In genomic region chr3:145987268-145987969, GRCm38 (mm10) we compare ENCODE assay signal across 7 mouse cellular contexts. TPM values are rescaled to one million over a fixed set of nuclear protein-coding genes. Genes with fewer than 3 reads are reported as not detected.
DNase-seq lines count a peak whose midpoint lies in the region; ATAC-seq and TF ChIP-seq lines count a peak whose summit lies in the region.

Syde2 (plus strand) TSS chr3:145987870.

- H3K27me3 ChIP-seq in heart, adult 2 months (ENCODE audit: control insufficient read depth, insufficient read depth, low read length) = peaks cover 2% of the 10 kb centered on the region; the same call in 1 of the 2 replicates
- H3K27me3 ChIP-seq in kidney, adult 2 months (replicated peaks; ENCODE audit: control insufficient read depth, insufficient read depth, low read length) = no peaks in the 10 kb centered on the region
- H3K27me3 ChIP-seq in limb, embryonic 11.5 days (ENCODE audit: control insufficient read depth, insufficient read depth, low read length) = peaks cover 8% of the 10 kb centered on the region
- peaks cover 39% of the 10 kb centered on the region for H3K27me3 ChIP-seq in midbrain, embryonic 12.5 days
- no peaks in the 10 kb centered on the region for H3K27me3 ChIP-seq in stomach, embryonic 14.5 days (ENCODE audit: control insufficient read depth, insufficient read depth, low read length)

- peak within 1 kb of the TSS; percentile 92 for H3K4me2 ChIP-seq in limb, embryonic 11.5 days (ENCODE audit: low read depth, severe bottlenecking)
- H3K4me2 ChIP-seq in midbrain, embryonic 12.5 days (replicated peaks) = peak within 1 kb of the TSS; percentile 80
- peak within 1 kb of the TSS; percentile 84 for H3K4me2 ChIP-seq in stomach, embryonic 14.5 days (replicated peaks; ENCODE audit: low read depth, low read length)

- peak; percentile 75 to 76 for DNase-seq in adrenal gland, adult 18-20 months (ENCODE audit: low spot score in 2 of 2)
- DNase-seq in embryo, embryonic 11.5 days (ENCODE audit: low read depth, low spot score) = peak; percentile 70
- DNase-seq in heart, adult 2 months = peak; percentile 87 to 91
- DNase-seq in kidney, adult 2 months = peak; percentile 95
- peak; percentile 88 for DNase-seq in limb, embryonic 11.5 days (ENCODE audit: low spot score)

- H3K27ac ChIP-seq in heart, adult 2 months = peak within 1 kb of the TSS; percentile 87
- peak within 1 kb of the TSS; percentile 86 for H3K27ac ChIP-seq in kidney, adult 2 months (ENCODE audit: insufficient read depth, low read depth, low read length)
- peak within 1 kb of the TSS; percentile 56; the same call in 1 of the 2 replicates for H3K27ac ChIP-seq in limb, embryonic 11.5 days (replicated peaks; ENCODE audit: low read depth, low read length)
- H3K27ac ChIP-seq in midbrain, embryonic 12.5 days (replicated peaks) = no peak within 1 kb of the TSS
- peak within 1 kb of the TSS; percentile 94 for H3K27ac ChIP-seq in stomach, embryonic 14.5 days (ENCODE audit: low read length)

- TF ChIP-seq CTCF in heart, adult 2 months (IDR thresholded peaks at IDR 0.05) = no peak
- no peak for TF ChIP-seq CTCF in kidney, adult 2 months (conservative IDR thresholded peaks at IDR 0.05; ENCODE audit: insufficient read depth, insufficient read length, low read depth, low read length)

- WGBS in heart, adult 2 months = 2% methylated on average over 63 of the region's 65 CpGs
- under 1% methylated on average over 65 of the region's 65 CpGs for WGBS in kidney, adult 2 months
- WGBS in limb, embryonic 11.5 days = under 1% methylated on average over 64 of the region's 65 CpGs
- WGBS in midbrain, embryonic 12.5 days = under 1% methylated on average over 42 of the region's 65 CpGs
- 1% methylated on average over 64 of the region's 65 CpGs for WGBS in stomach, embryonic 14.5 days

- no peaks in the 10 kb centered on the region for H3K36me3 ChIP-seq in heart, adult 2 months (ENCODE audit: control insufficient read depth, insufficient read depth, low read length)
- no peaks in the 10 kb centered on the region for H3K36me3 ChIP-seq in kidney, adult 2 months (ENCODE audit: control insufficient read depth, insufficient read depth, low read length)
- no peaks in the 10 kb centered on the region for H3K36me3 ChIP-seq in limb, embryonic 11.5 days (ENCODE audit: control insufficient read depth, insufficient read depth, low read length)
- H3K36me3 ChIP-seq in midbrain, embryonic 12.5 days = no peaks in the 10 kb centered on the region
- no peaks in the 10 kb centered on the region for H3K36me3 ChIP-seq in stomach, embryonic 14.5 days (ENCODE audit: control insufficient read depth, insufficient read depth, low read length)

- H3K4me1 ChIP-seq in heart, adult 2 months (ENCODE audit: control insufficient read depth, insufficient read depth, low read length) = no peaks in the 10 kb centered on the region
- H3K4me1 ChIP-seq in kidney, adult 2 months (ENCODE audit: control insufficient read depth, insufficient read depth, low read length) = peaks cover 4% of the 10 kb centered on the region; the same call in 1 of the 2 replicates
- H3K4me1 ChIP-seq in limb, embryonic 11.5 days (ENCODE audit: control insufficient read depth, insufficient read depth, low read length) = peaks cover 9% of the 10 kb centered on the region; the same call in 1 of the 2 replicates
- H3K4me1 ChIP-seq in midbrain, embryonic 12.5 days = peaks cover 12% of the 10 kb centered on the region
- H3K4me1 ChIP-seq in stomach, embryonic 14.5 days (ENCODE audit: control insufficient read depth, insufficient read depth, low read length) = peaks cover 9% of the 10 kb centered on the region; the same call in 1 of the 2 replicates

- peak; percentile 87 for ATAC-seq in limb, embryonic 11.5 days (ENCODE audit: insufficient number of reproducible peaks, low FRiP score, low TSS enrichment, low read depth)
- peak; percentile 83 for ATAC-seq in midbrain, embryonic 12.5 days (ENCODE audit: low FRiP score, low read depth)
- ATAC-seq in stomach, embryonic 14.5 days (ENCODE audit: insufficient number of reproducible peaks, insufficient read depth, low FRiP score, low read depth) = peak; percentile 87

- H3K4me3 ChIP-seq in heart, adult 2 months = peak within 1 kb of the TSS; percentile 72
- peak within 1 kb of the TSS; percentile 84 for H3K4me3 ChIP-seq in kidney, adult 2 months (ENCODE audit: insufficient read depth, low read depth, low read length)
- H3K4me3 ChIP-seq in limb, embryonic 11.5 days (ENCODE audit: low read depth, low read length) = peak within 1 kb of the TSS; percentile 67
- H3K4me3 ChIP-seq in midbrain, embryonic 12.5 days = peak within 1 kb of the TSS; percentile 70
- H3K4me3 ChIP-seq in stomach, embryonic 14.5 days (ENCODE audit: low read depth, low read length) = peak within 1 kb of the TSS; percentile 72

- TF ChIP-seq EP300 in heart, adult 2 months (IDR thresholded peaks at IDR 0.05; ENCODE audit: insufficient read depth, low read depth, low read length) = no peak

- TF ChIP-seq POLR2A in heart, adult 2 months (IDR thresholded peaks at IDR 0.05; ENCODE audit: insufficient read depth, low read depth, low read length) = no peak
- no peak for TF ChIP-seq POLR2A in kidney, adult 2 months (IDR thresholded peaks at IDR 0.05; ENCODE audit: low read depth, low read length)

- H3K9me3 ChIP-seq in limb, embryonic 11.5 days (ENCODE audit: control insufficient read depth, low read length) = no peaks in the 10 kb centered on the region
- H3K9me3 ChIP-seq in midbrain, embryonic 12.5 days = no peaks in the 10 kb centered on the region
- H3K9me3 ChIP-seq in stomach, embryonic 14.5 days (ENCODE audit: control insufficient read depth, low read depth, low read length) = no peaks in the 10 kb centered on the region

- no peaks in the 10 kb centered on the region for H3K79me2 ChIP-seq in heart, adult 2 months (replicated peaks; ENCODE audit: control insufficient read depth, insufficient read depth, low read length)

- peak within 1 kb of the TSS; percentile 82 for H3K9ac ChIP-seq in heart, adult 2 months (ENCODE audit: low read depth, low read length)
- peak within 1 kb of the TSS; percentile 78 for H3K9ac ChIP-seq in limb, embryonic 11.5 days (ENCODE audit: low read length)
- peak within 1 kb of the TSS; percentile 68 for H3K9ac ChIP-seq in midbrain, embryonic 12.5 days (replicated peaks)
- peak within 1 kb of the TSS; percentile 78 for H3K9ac ChIP-seq in stomach, embryonic 14.5 days (replicated peaks; ENCODE audit: low read depth, low read length)

- intact Hi-C loops in heart, adult 2 months (cut with DNase I) = loop anchor here (5.0 kb wide), 1 partner anchor 35 kb away; no protein-coding TSS in a partner anchor

RNA-seq across cellular contexts. Expression of gene Syde2, which starts in this region (rescaled TPM):
- 1 to 10 TPM; 4.4 to 5.1 TPM for total RNA-seq in adrenal gland, adult 18-20 months (2021)
- 10 to 100 TPM; 13.8 to 15.8 TPM for total RNA-seq in heart, adult 2 months (2021)
- polyA plus RNA-seq in heart, adult 2 months (2012; rRNA removed) = 7.5 and 13.4 TPM in 2 replicates
- polyA plus RNA-seq in kidney, adult 2 months (2012; rRNA removed) = 6.1 and 6.3 TPM in 2 replicates
- 1.8 and 2.1 TPM in 2 replicates for polyA plus RNA-seq in limb, embryonic 11.5 days (2014; fragmentation: Nextera tagmentation; extraction: Ambion mirVana)
- 0.92 and 1.3 TPM in 2 replicates for polyA plus RNA-seq in midbrain, embryonic 12.5 days (2016; fragmentation: Nextera tagmentation; extraction: Ambion mirVana)
- 3.1 and 3.8 TPM in 2 replicates for polyA plus RNA-seq in stomach, embryonic 14.5 days (2014; fragmentation: Nextera tagmentation; extraction: Ambion mirVana)
